Mouse (Mus musculus) lung, adult 2 months (tissue): ENCODE measurements at regions not wholly inside any gene's neighbourhood (a gene's known extent, or its start where the extent isn't known, plus 50 kb on each side); places are given as distances from the start of the nearest gene placed in this dataset.

Source experiments
- CTCF ChIP-seq: fragments of 200-500 bp; IDR thresholded peaks from 2 replicates; pipeline ENCODE4 v1.5.1; 2011; ENCODE audit warnings: mild to moderate bottlenecking, low read length, control low read depth; ENCODE audit not compliant: insufficient read depth
- POLR2A ChIP-seq: fragments of 200-500 bp; IDR thresholded peaks from 2 replicates; pipeline ENCODE4 v1.6.1; 2011; ENCODE audit warnings: low read depth, mild to moderate bottlenecking, control low read depth, low read length, borderline replicate concordance; ENCODE audit errors: extremely low read depth

DNA sequence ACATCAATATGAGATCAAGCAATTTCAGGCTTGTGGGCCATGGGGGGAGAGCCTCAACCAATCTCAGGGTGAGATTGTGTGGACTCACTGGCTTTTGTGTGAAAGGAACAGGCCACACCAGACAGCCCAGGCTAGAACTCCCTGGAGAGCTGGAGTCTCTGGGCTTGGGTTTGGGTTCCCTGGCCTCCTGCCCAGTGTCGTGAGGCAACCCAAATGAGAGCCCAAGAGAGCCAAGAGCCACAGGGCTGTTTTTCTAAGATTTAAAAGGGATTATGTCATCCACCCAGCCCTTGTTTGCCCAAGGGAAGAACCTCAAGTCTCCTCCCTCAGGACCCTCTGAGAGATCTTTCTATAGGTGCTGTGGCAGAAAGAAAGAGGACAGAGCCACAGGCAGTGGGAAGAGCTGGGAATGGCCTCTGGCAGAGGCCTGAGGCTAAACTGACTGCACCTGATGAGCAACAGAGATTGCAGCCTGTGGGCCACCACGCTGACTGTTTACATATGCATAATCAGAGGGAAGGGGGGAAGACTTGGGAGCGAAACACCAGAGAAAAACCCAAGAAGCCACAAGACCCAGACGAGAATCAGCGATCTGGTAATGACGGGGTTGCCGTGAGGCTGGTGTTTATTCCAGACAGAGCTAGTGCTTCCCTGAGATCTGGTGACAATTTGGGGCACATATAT is 92.1 kb downstream of the Bcl2l11 start:
- TF ChIP-seq CTCF, result no peak
- no peak for TF ChIP-seq POLR2A
